Mouse (Mus musculus) embryo, embryonic 11 days (tissue): ENCODE results near the gene Vwf.

Experiments
- DNase-seq: peaks from one replicate; pipeline ENCODE4 v3.0.0-alpha.2; 2015

Vwf gene

GRCm38 (mm10) chr6:125589075-125589474 lies 42.5 kb downstream of the Vwf start:
- no peak for DNase-seq

- no peak for DNase-seq
These were observed 43.5 kb downstream of the Vwf start for GRCm38 (mm10) chr6:125590056-125590455.

GRCm38 (mm10) chr6:125590471-125590870 lies 43.9 kb downstream of the Vwf start:
- no peak for DNase-seq

GRCm38 (mm10) chr6:125591652-125592385 lies 45.2 kb downstream of the Vwf start:
- DNase-seq, result no peak

GRCm38 (mm10) chr6:125592536-125592935 lies 46.0 kb downstream of the Vwf start:
- no peak for DNase-seq

- no peak for DNase-seq
These were observed 47.7 kb downstream of the Vwf start for GRCm38 (mm10) chr6:125594311-125594710.

- DNase-seq, result no peak
These were observed 48.3 kb downstream of the Vwf start for GRCm38 (mm10) chr6:125594825-125595224.

- peak; percentile 42 for DNase-seq
These were observed 50.2 kb downstream of the Vwf start for GRCm38 (mm10) chr6:125596701-125597318.

GRCm38 (mm10) chr6:125597716-125598115 lies 51.1 kb downstream of the Vwf start:
- no peak for DNase-seq

GRCm38 (mm10) chr6:125600036-125600558 lies 53.5 kb downstream of the Vwf start:
- DNase-seq, result peak; percentile 81

- no peak for DNase-seq
These were observed 54.1 kb downstream of the Vwf start for GRCm38 (mm10) chr6:125600669-125601068.

- no peak for DNase-seq
These were observed 54.6 kb downstream of the Vwf start for GRCm38 (mm10) chr6:125601190-125601589.

- DNase-seq, result no peak
These were observed 55.2 kb downstream of the Vwf start for GRCm38 (mm10) chr6:125601748-125602147.

- no peak for DNase-seq
These were observed 55.8 kb downstream of the Vwf start for GRCm38 (mm10) chr6:125602354-125602753.

GRCm38 (mm10) chr6:125603234-125603633 lies 56.7 kb downstream of the Vwf start:
- DNase-seq, result peak; percentile 91

GRCm38 (mm10) chr6:125603678-125604462 lies 57.3 kb downstream of the Vwf start:
- no peak for DNase-seq

GRCm38 (mm10) chr6:125604463-125605191 lies 58.1 kb downstream of the Vwf start:
- peak; percentile 86 for DNase-seq

GRCm38 (mm10) chr6:125609025-125609424 lies 62.5 kb downstream of the Vwf start:
- no peak for DNase-seq

GRCm38 (mm10) chr6:125617855-125618254 lies 71.3 kb downstream of the Vwf start:
- no peak for DNase-seq

GRCm38 (mm10) chr6:125620764-125621163 lies 74.2 kb downstream of the Vwf start:
- DNase-seq, result peak; percentile 63

- peak; percentile 68 for DNase-seq
These were observed 75.9 kb downstream of the Vwf start for GRCm38 (mm10) chr6:125622434-125622833.

GRCm38 (mm10) chr6:125640486-125640885 lies 93.9 kb downstream of the Vwf start:
- DNase-seq, result peak; percentile 12

GRCm38 (mm10) chr6:125641146-125641545 lies 94.6 kb downstream of the Vwf start:
- DNase-seq, result no peak
